Mouse (Mus musculus) midbrain, embryonic 14.5 days (tissue): ENCODE measurements around the gene Slc25a3. TPM values are rescaled to one million over a fixed set of nuclear protein-coding genes. Genes with fewer than 3 reads are reported as not detected.

Experiments
- ATAC-seq: fragments of 200-750 bp; cut with Nextera tagmentation; 2 replicates; pipeline ENCODE4 v1.8.0; 2017; ENCODE audit warnings: moderate number of reproducible peaks, moderate library complexity; ENCODE audit not compliant: low FRiP score, low TSS enrichment
- DNase-seq: peaks from one replicate; pipeline ENCODE4 v3.0.0-alpha.2; 2015
- H3K27ac ChIP-seq: fragments of 300-500 bp; sonication (generic); replicated peaks from 2 replicates; pipeline ENCODE4 v1.5.1; 2014; ENCODE audit warnings: mild to moderate bottlenecking, low read depth, low read length, moderate library complexity
- H3K27me3 ChIP-seq: fragments of 300-500 bp; sonication (generic); 2 replicates; pipeline ENCODE4 v1.6.1; 2014; ENCODE audit warnings: low read length, control low read depth, mixed read lengths; ENCODE audit not compliant: control insufficient read depth, insufficient read depth
- H3K36me3 ChIP-seq: fragments of 300-500 bp; sonication (generic); 2 replicates; pipeline ENCODE4 v1.6.1; 2014; ENCODE audit warnings: low read length, control low read depth; ENCODE audit not compliant: control insufficient read depth, insufficient read depth
- H3K4me1 ChIP-seq: fragments of 300-500 bp; sonication (generic); 2 replicates; pipeline ENCODE4 v1.6.1; 2014; ENCODE audit warnings: mild to moderate bottlenecking, antibody characterized with exemption, low read length, control low read depth; ENCODE audit not compliant: control insufficient read depth, insufficient read depth
- H3K4me2 ChIP-seq: fragments of 300-500 bp; sonication (generic); 2 replicates; pipeline ENCODE4 v1.6.1; 2014; ENCODE audit warnings: mild to moderate bottlenecking, low read length, moderate library complexity
- H3K4me3 ChIP-seq: fragments of 300-500 bp; sonication (generic); replicated peaks from 2 replicates; pipeline ENCODE4 v1.5.1; 2014; ENCODE audit warnings: low read depth, low read length
- H3K9ac ChIP-seq: fragments of 300-500 bp; sonication (generic); replicated peaks from 2 replicates; pipeline ENCODE4 v1.6.1; 2014; ENCODE audit warnings: mild to moderate bottlenecking, low read length, moderate library complexity
- H3K9me3 ChIP-seq: fragments of 300-500 bp; sonication (generic); 2 replicates; pipeline ENCODE4 v1.6.1; 2016; ENCODE audit warnings: low read length, control low read depth, mixed read lengths; ENCODE audit not compliant: control insufficient read depth
- WGBS: fragments of 180-500 bp; shearing (Covaris S2); extraction: QIAGEN DNeasy Blood & Tissue Kit; methylation state at CpG from one replicate; pipeline ENCODE4 v1.1.7; 2014; 5-methylcytosine and 5-hydroxymethylcytosine counted together
- polyA plus RNA-seq: library from polyadenylated mRNA; unstranded; fragments of >200 nt; fragmentation: Nextera tagmentation; extraction: Ambion mirVana; gene quantifications from 2 replicates; pipeline ENCODE4 v1.2.1, GENCODE M21; 2014

Gene Slc25a3
- polyA plus RNA-seq, 1 experiment from 2014 or later, result 565 TPM

DNA sequence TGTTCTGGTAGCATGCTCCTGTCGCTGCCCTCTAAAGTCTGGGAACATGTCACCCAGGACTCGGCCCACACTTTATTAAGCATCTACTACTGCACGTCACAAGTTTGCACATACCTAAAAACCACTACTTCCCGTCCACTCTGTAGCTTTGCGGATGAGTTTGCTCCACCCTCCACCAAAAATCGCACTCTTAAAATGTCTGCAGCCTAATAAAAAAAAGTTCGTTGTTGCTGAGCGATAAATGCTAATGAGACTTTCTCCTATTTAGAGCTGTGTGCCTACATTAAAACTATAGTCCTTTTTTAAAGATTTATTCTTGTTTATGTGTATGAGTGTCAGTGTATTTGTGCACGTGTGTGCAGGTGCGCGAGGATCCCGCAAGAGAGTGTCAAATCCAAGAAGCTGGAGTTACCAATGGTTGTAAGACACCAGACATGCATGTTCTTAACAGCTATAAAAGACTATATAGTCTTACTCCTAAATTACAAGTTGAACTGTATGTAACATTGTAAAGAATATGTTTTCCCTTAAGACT is 40.4 kb downstream of the Slc25a3 start:
- whole genome bisulfite sequencing, result 47% methylated on average over 12 of the region's 12 CpGs
- ATAC-seq, result no peak
- H3K4me1 ChIP-seq, result 0 out of 2 replicates have a peak, but pooled peaks cover 3% of the 10 kb centered on the region
- DNase-seq, result no peak
- no peaks in the 10 kb centered on the region for H3K9me3 ChIP-seq
- H3K27ac ChIP-seq, result peak overlapping the region; percentile 68
- peak overlapping the region; percentile 66 for H3K9ac ChIP-seq
- H3K36me3 ChIP-seq, result peaks cover under 1% of the 10 kb centered on the region; the same call in 1 of the 2 replicates
- peak overlapping the region; percentile 88 for H3K4me3 ChIP-seq
- H3K27me3 ChIP-seq, result no peaks in the 10 kb centered on the region
- H3K4me2 ChIP-seq, result peak overlapping the region; percentile 76

DNA sequence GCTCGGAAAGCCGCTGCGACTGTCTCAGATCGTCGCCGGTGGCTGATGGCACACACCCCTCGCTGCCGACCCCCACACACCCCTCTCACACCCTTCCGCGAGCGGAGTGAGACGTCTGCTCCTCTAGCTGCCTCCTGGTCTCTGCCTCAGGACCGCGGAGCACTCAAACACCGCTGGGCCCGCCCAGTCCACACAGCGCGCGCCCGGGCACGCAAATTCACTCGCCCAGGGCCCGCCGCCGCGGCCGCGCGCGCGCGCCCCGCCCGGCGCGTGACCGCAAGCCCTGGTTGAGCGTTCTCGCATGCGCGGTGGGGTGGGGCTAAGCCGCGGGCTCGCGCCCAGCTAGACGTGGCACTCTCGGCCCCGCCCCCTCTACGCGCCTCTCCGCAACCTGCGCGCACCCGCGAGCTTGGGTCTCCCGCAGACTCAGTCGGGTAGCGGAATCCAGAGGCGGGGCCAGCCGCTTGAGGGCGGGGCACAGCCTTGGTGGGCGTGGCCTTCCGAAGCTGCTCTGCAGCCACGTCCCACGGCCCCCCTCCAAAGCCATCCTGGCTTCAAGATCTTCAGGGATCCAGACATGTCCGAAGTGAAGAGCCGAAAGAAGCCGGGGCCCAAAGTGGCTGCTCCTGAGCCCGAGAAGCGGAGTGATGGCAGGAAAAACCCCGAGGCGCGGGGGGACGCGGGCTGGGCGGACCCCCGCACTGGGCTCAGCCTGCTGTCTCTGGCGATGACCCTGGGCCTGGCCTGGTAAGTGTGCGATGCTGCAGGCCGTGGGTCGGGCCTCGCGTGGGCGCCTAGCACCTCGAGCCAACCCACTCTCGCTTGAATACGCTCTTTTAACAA is 41.1 kb downstream of the Slc25a3 start, which contains the start of the genes Apaf1 and Ikbip:
Apaf1 (minus strand) TSS at position 221 of the 843 bp plus-strand sequence.
Ikbip (plus strand) TSS at position 391 of the 843 bp plus-strand sequence.
- peak within 1 kb of the TSS; percentile 86 for H3K27ac ChIP-seq
- H3K4me1 ChIP-seq, result 0 out of 2 replicates have a peak, but pooled peaks cover 3% of the 10 kb centered on the region
- peak; percentile 100 for DNase-seq
- H3K36me3 ChIP-seq, result peaks cover 6% of the 10 kb centered on the region
- ATAC-seq, result peak; percentile 96
- peak within 1 kb of the TSS; percentile 84 for H3K9ac ChIP-seq
- peak within 1 kb of the TSS; percentile 88 for H3K4me3 ChIP-seq
- H3K27me3 ChIP-seq, result no peaks in the 10 kb centered on the region
- peak within 1 kb of the TSS; percentile 76 for H3K4me2 ChIP-seq
- no peaks in the 10 kb centered on the region for H3K9me3 ChIP-seq
- WGBS, result under 1% methylated on average over 87 of the region's 87 CpGs

DNA sequence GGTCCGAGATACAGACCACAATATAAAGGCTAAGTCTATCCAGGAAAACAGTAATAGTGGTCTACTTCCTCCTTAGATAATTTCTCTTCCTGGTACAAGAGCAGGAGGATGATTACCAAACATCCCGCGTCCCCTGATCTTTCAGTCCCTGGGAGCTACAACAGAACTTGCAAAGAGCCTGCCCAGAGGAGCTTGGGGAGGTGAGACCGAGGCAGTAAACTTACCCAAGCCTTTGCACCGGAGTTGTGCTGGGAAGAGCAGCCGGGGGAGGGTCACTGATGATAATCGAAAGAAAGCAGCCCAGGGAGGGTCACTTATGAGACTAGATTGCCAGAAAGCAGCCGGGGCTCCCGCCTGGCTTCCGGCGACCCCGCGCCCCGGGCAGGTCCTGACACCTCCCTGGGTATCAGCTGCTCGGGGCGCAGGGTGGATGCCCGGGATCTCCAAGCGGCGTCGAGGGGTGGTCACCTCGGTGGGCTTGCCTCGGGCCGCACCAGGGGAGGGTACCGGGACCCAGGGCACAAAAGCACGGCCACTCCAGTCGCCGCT is 41.8 kb downstream of the Slc25a3 start:
- peak overlapping the region; percentile 70 for H3K4me2 ChIP-seq
- ATAC-seq (0 out of 2 replicates have a peak, but pooled peaks have one; percentile 39), DNase-seq (peak; percentile 54)
- peak overlapping the region; percentile 88 for H3K4me3 ChIP-seq
- H3K27ac ChIP-seq, result peak overlapping the region; percentile 86
- H3K36me3 ChIP-seq, result peaks cover 14% of the 10 kb centered on the region
- 0 out of 2 replicates have a peak, but pooled peaks cover 3% of the 10 kb centered on the region for H3K4me1 ChIP-seq
- no peaks in the 10 kb centered on the region for H3K27me3 ChIP-seq
- under 1% methylated on average over 27 of the region's 27 CpGs for WGBS
- peak overlapping the region; percentile 84 for H3K9ac ChIP-seq
- no peaks in the 10 kb centered on the region for H3K9me3 ChIP-seq

DNA sequence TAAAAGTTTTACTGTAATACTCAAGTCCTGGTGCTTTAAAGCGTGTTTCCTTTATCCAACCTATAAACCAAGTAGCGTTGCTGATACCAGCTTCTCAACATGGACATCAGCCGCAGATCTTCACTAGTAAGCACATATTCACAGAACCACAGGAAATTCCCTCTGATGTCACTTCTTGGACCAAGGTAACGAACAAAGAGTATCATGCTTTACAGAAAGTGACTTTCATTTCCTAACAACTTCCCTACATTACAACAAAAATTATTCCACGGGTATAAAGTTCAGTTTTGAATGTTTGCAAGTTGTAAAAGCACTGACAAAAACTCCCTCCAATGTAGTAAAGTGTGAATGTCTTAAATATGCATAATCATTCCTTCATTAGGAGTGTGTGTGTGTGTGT is 43.3 kb downstream of the Slc25a3 start:
- H3K27me3 ChIP-seq, result no peaks in the 10 kb centered on the region
- WGBS, result 92% methylated on average over 5 of the region's 5 CpGs
- DNase-seq, result no peak
- no peak overlapping the region for H3K27ac ChIP-seq
- no peaks in the 10 kb centered on the region for H3K9me3 ChIP-seq
- 0 out of 2 replicates have a peak, but pooled peaks cover 3% of the 10 kb centered on the region for H3K4me1 ChIP-seq
- H3K9ac ChIP-seq, result no peak overlapping the region
- peaks cover 29% of the 10 kb centered on the region for H3K36me3 ChIP-seq
- H3K4me2 ChIP-seq, result no peak overlapping the region
- ATAC-seq, result no peak
- no peak overlapping the region for H3K4me3 ChIP-seq

DNA sequence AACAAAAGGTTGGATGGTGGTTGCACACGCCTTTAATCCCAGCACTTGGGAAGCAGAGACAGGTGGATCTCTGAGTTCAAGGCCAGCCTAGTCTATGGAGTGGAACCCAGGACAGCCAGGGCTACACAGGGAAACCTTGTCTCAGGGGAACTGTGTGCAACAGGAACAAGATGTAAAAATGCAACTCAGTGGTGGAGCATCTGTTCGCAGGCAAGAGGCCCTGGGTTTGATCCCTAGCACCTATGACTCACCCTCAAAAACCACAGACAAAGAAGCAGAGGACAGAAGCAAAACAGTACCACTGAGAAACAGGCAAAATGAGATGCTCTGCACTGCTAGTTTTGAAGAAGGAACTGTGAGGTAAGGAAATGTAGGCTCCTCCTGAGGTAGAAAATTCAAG is 47.2 kb downstream of the Slc25a3 start:
- 94% methylated on average over 2 of the region's 2 CpGs for WGBS
- Histone ChIP-seq H3K27me3 (no peaks in the 10 kb centered on the region), H3K9me3 (no peaks in the 10 kb centered on the region)

DNA sequence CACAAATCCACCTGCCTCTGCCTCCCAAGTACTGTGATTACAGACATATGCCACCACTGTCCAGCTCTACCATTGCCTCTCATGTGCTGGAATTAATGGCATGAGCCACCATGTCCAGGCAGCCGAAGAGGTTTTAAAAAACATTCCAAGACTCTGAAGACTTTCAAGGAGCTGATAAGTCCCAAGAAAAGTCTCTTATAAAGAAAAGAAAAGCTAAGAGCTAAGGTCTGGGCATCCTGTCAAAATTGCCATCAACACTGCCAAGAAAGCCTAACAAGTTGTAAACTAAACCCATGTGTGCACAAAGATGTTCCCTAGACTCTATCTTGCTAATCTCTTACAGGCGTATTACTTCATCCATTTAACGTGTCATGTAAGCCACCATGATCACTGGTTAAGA is 50.5 kb downstream of the Slc25a3 start:
- ATAC-seq (no peak), DNase-seq (no peak)
- Histone ChIP-seq H3K36me3 (peaks cover 39% of the 10 kb centered on the region), H3K9ac (no peak overlapping the region), H3K4me3 (no peak overlapping the region), H3K27ac (no peak overlapping the region), H3K9me3 (no peaks in the 10 kb centered on the region), H3K4me2 (no peak overlapping the region), H3K27me3 (no peaks in the 10 kb centered on the region), H3K4me1 (no peaks in the 10 kb centered on the region)
- WGBS, result 87% methylated on average over 3 of the region's 3 CpGs

More for the DNA sequence above, 47.2 kb downstream of the Slc25a3 start:
- Histone ChIP-seq H3K9ac (no peak overlapping the region), H3K27ac (no peak overlapping the region), H3K4me1 (0 out of 2 replicates have a peak, but pooled peaks cover 3% of the 10 kb centered on the region), H3K4me2 (no peak overlapping the region), H3K36me3 (peaks cover 38% of the 10 kb centered on the region), H3K4me3 (no peak overlapping the region)
- DNase-seq, result no peak
- no peak for ATAC-seq

DNA sequence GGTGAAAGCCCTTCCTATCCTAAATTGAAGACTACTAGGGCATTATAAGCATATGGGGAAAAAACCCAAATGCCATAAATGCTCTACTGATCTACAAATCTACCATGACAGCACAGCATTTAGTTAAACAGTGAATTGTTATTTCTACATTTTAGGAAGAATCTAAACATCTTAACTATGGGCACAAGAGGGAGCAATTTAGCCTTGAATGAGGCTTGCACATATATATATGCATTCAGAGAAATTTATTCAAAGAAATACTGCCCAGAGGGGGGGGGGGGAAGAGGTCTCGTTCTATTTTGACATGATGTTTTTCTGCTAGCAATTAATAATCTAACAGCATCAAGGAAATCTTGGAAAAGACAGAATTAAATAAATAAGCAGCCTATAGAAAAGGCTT is 52.1 kb downstream of the Slc25a3 start:
- DNase-seq (peak; percentile 69), ATAC-seq (no peak)
- H3K4me2 ChIP-seq, result no peak overlapping the region
- H3K27ac ChIP-seq, result no peak overlapping the region
- no peaks in the 10 kb centered on the region for H3K9me3 ChIP-seq
- no peaks in the 10 kb centered on the region for H3K4me1 ChIP-seq
- no peak overlapping the region for H3K9ac ChIP-seq
- no peak overlapping the region for H3K4me3 ChIP-seq
- no peaks in the 10 kb centered on the region for H3K27me3 ChIP-seq
- WGBS, result 29% methylated on average over 1 of the region's 1 CpGs
- H3K36me3 ChIP-seq, result peaks cover 34% of the 10 kb centered on the region
